Mouse (Mus musculus) ES-CJ7 (cell line): ENCODE results near the gene Macrod2.

ENCODE experiments used
- DNase-seq: peaks from one replicate; pipeline ENCODE4 v3.0.0; 2011; ENCODE audit warnings: low read depth, low spot score

The Macrod2 gene

DNA sequence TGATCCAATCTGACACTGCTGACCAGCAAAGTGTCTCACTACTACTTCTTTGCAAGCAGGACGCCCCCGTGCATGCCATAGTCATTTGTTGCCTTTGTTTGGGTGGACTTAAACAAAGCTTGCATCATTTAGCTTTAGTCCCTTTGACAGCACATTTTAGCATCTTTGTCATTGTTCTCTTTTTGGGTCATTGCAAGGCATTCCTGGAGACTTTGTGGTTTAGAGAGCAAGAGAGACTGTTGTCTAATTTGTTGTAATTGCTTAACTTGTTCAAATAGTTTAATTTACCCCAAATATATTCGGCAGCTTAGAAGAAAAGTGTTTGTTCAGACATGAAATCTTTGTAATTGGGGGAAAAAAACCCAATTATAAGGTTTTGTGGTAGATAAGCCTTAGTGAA, 511.0 kb downstream of the Macrod2 start:
- DNase-seq = no peak

GRCm38 (mm10) chr2:140911463-140911862, 516.4 kb downstream of the Macrod2 start:
- DNase-seq = no peak

DNA sequence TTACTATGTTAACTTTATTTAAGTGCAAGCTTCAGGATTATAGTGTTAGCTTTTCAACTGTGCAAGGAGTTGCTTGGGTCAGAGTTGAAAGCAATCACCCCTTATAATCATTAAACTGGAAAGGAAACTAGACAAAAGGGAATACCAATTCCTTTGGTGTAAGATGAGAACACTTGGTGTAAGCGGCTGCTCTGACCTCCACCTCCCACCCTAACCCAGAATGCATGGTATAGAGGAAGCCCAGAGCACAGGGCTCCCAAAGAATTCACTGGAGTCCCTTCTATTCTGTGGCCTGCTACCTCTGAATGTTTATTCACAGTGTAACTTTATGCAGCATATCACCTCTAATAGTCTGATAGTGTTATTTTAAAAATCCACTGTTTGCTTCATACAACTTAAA, 517.1 kb downstream of the Macrod2 start:
- DNase-seq = no peak

GRCm38 (mm10) chr2:140912931-140913330, 517.8 kb downstream of the Macrod2 start:
- DNase-seq = no peak

GRCm38 (mm10) chr2:140913679-140914412, 518.7 kb downstream of the Macrod2 start:
- no peak for DNase-seq

- peak; percentile 54 for DNase-seq
Observed at GRCm38 (mm10) chr2:140926922-140927321, 531.8 kb downstream of the Macrod2 start.

DNA sequence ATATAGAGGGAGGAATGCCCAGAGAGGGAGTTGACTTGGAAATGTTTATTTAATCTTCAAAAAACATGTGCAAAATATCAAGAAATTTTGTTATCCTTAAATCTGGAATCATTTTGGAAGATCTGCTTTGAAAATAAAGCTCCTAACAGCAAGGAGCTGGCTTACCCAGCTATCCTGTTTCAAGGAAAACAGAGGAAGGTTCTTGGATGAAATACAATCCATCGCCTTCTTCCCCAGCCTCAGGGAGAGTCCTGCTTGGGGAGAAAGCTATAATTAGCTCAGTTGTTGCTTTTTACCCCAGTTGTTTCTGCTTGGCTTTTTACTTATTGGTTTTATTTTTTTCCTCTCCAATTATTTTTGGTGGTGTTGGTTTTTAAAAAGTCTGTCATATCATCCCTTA, 539.4 kb downstream of the Macrod2 start:
- DNase-seq = no peak

GRCm38 (mm10) chr2:140949461-140949860, 554.4 kb downstream of the Macrod2 start:
- DNase-seq = no peak

DNA sequence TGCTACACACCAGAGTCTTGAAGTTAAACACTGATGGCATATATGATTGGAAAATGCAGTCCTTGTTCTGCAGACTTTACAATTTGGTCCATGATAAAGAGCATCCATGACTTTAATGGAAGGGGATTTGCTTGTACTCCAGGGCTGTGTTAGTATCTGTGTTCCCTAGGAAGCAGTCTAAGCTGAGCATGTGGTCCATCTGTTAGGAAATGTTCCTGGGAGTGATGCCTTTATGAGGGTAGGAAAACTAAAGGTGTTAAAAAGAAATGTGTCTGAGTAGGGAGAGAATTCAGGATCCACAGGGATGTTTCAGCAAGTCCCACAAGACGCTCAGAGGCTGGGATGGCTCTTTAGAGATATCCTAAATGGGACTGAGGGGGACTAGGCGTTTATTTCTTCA, 564.1 kb downstream of the Macrod2 start:
- no peak for DNase-seq

GRCm38 (mm10) chr2:140970181-140970580, 575.1 kb downstream of the Macrod2 start:
- no peak for DNase-seq

DNA sequence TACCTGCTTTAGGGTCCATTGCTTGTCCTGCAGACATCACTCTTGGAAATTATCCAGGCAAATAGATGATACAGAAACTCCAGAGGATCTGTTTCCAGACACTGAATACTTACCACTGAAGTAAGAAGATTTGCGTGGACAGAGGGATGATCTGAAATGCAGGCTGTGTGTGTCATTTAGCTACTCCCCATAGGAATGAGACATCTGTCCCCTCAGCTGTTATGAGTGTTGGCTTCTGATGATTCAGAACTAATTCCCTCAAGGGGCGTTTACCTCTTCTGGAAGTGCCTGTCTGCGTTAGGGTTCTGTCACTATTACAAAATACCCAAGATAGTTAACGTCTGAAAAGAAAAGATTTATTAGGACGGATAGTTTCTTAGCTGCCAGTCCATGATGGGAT, 576.7 kb downstream of the Macrod2 start:
- DNase-seq = no peak

- DNase-seq = no peak
Observed at GRCm38 (mm10) chr2:140985670-140986372, 590.7 kb downstream of the Macrod2 start.

DNA sequence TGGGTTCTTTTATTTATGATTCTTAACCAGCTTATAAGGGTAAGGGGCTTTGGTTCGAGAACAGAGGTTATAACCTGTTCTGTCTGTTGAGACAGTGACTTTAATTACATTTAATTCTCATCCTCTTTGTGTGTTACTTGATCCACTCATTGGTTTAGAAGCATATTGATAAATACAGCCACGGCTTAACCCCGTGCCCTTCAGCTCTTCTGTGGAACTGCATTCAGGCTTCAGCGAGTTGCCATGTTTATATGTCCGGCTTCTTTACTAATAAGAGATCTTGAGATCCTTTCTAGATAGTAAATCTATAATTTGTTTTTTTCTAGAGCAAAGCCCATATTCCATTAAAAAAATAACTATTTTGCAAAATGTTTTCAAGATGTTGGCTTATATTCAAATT, 608.7 kb downstream of the Macrod2 start:
- DNase-seq = no peak

- no peak for DNase-seq
Observed at GRCm38 (mm10) chr2:141004326-141004725, 609.2 kb downstream of the Macrod2 start.

- DNase-seq = no peak
Observed at GRCm38 (mm10) chr2:141005616-141006015, 610.5 kb downstream of the Macrod2 start.

GRCm38 (mm10) chr2:141007725-141008124, 612.6 kb downstream of the Macrod2 start:
- DNase-seq = no peak

- DNase-seq = no peak
Observed at GRCm38 (mm10) chr2:141008458-141008857, 613.3 kb downstream of the Macrod2 start.

DNA sequence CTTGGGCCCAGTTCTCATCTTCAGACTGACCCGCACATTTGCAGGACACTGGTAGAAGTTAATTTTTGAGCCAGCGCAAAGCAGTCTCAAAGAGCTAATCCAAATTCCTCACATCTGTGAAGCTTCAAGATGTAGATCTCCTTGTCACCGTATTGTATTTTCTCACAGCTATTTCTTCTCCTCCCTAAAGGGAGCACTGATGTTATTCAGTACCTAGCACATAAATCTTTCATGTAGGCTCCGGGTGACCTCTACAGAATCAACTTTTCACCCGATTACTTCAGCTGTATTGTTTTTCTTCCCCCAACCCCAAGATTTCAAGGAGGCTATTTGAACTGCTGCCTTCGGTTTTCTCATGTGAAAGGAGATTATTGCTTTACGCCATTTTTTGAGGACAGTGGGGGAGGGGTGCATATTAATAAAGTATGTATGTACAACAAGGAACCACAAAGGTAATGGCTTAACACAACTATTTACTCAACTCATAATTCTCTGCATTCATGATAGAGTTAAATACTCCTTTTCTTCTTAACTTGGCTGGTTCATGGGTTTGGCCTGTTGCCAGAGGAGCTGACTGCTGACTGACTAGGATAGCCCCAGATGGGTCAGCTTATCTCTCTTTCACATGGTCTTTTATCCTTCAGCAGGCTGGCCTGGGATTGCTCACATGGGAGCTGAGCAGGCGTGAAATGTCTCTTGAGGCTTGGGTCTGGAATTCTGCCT, 618.5 kb downstream of the Macrod2 start:
- no peak for DNase-seq

GRCm38 (mm10) chr2:141022971-141023370, 627.9 kb downstream of the Macrod2 start:
- DNase-seq = no peak

DNA sequence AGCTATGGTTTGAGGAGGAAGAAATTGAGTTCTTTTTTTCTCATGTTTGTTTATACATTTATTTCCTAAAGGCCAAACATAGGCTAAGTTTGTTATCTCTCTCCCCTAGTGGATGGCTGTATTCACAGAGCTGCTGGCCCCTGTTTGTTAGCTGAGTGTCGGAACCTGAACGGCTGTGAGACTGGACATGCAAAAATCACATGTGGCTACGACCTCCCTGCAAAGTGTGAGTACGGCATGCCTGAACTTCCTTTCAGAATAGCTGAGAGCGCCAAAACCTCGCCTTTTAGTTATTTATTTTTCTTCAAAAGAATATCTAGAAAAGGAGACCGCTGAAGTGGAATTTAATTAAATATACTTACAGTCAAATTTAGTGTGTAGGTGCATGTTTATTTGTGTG, 628.8 kb downstream of the Macrod2 start:
- no peak for DNase-seq

DNA sequence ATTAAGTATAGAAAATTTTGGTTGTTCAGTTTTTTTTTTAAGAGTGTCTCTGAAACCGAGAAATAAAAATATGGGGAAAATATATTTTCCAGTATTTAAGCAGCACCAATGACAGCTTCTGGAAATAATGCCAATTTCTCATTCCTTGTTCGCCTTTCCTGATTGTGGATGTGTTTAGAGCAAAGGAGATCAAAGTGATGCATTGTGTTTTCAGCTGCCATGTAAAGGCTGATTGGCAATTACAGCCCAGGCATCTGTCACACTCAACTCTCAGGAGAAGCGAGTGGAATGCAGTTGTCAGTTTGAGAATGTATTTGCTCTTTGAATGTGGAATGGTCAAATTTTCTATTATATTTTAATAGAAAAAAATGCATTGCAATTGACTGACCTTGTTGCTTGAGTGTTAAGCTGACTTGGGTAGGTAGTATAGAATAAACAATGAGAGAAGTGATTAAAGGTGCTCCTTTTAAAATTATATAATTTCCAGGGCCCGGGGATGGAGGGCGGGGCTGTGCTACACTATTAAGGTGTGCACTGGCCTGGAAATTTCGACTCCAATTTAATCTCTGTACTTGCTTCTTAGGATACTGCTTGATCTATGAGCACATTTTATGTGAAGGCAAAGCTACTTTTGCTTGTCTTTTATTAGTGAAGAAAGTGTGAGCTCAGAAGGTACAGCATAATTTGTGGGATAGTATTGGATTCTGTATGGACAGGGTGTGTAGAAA, 629.4 kb downstream of the Macrod2 start:
- DNase-seq = no peak
